Mouse (Mus musculus): ENCODE measurements around the gene Cdc42. TPM values are rescaled to one million over a fixed set of nuclear protein-coding genes. Genes with fewer than 3 reads are reported as not detected.

The Cdc42 gene
- total RNA-seq, 4 experiments from 2014 or later = 121 to 145 (median 138) TPM

- no peak for DNase-seq (ENCODE audit: low spot score)
These were observed 41.3 kb downstream of the Cdc42 start for GRCm38 (mm10) chr4:137316027-137316770.

- DNase-seq (ENCODE audit: low spot score) = no peak
These were observed 42.5 kb downstream of the Cdc42 start for GRCm38 (mm10) chr4:137315061-137315460.

- no peak for DNase-seq (ENCODE audit: low spot score)
These were observed 43.0 kb downstream of the Cdc42 start for GRCm38 (mm10) chr4:137314561-137314960.

GRCm38 (mm10) chr4:137313511-137313910, 44.0 kb downstream of the Cdc42 start:
- no peak for DNase-seq (ENCODE audit: low spot score)

GRCm38 (mm10) chr4:137308377-137308776, 49.1 kb downstream of the Cdc42 start:
- DNase-seq (ENCODE audit: low spot score) = no peak

GRCm38 (mm10) chr4:137306991-137307706, 50.4 kb downstream of the Cdc42 start:
- no peak for DNase-seq (ENCODE audit: low spot score)

GRCm38 (mm10) chr4:137306577-137306888, 51.0 kb downstream of the Cdc42 start:
- DNase-seq (ENCODE audit: low spot score) = no peak

- DNase-seq (ENCODE audit: low spot score) = no peak
These were observed 51.5 kb downstream of the Cdc42 start for GRCm38 (mm10) chr4:137305831-137306576.

GRCm38 (mm10) chr4:137305066-137305465, 52.5 kb downstream of the Cdc42 start:
- no peak for DNase-seq (ENCODE audit: low spot score)

GRCm38 (mm10) chr4:137304106-137304505, 53.4 kb downstream of the Cdc42 start:
- DNase-seq (ENCODE audit: low spot score) = no peak

GRCm38 (mm10) chr4:137301635-137302034, 55.9 kb downstream of the Cdc42 start:
- no peak for DNase-seq (ENCODE audit: low spot score)

- no peak for DNase-seq (ENCODE audit: low spot score)
These were observed 57.3 kb downstream of the Cdc42 start for GRCm38 (mm10) chr4:137300227-137300626.

GRCm38 (mm10) chr4:137298406-137298805, 59.1 kb downstream of the Cdc42 start:
- DNase-seq (ENCODE audit: low spot score) = no peak

GRCm38 (mm10) chr4:137297611-137298010, 59.9 kb downstream of the Cdc42 start:
- DNase-seq (ENCODE audit: low spot score) = no peak

GRCm38 (mm10) chr4:137294951-137295350, 62.6 kb downstream of the Cdc42 start:
- DNase-seq (ENCODE audit: low spot score) = no peak

- no peak for DNase-seq (ENCODE audit: low spot score)
These were observed 63.0 kb downstream of the Cdc42 start for GRCm38 (mm10) chr4:137294474-137294873.

GRCm38 (mm10) chr4:137294032-137294431, 63.5 kb downstream of the Cdc42 start:
- no peak for DNase-seq (ENCODE audit: low spot score)

- DNase-seq (ENCODE audit: low spot score) = no peak
These were observed 64.9 kb downstream of the Cdc42 start for GRCm38 (mm10) chr4:137292625-137293024.

GRCm38 (mm10) chr4:137290250-137290649, 67.3 kb downstream of the Cdc42 start:
- no peak for DNase-seq (ENCODE audit: low spot score)

- no peak for DNase-seq (ENCODE audit: low spot score)
These were observed 67.8 kb downstream of the Cdc42 start for GRCm38 (mm10) chr4:137289701-137290100.

GRCm38 (mm10) chr4:137287818-137288217, 69.7 kb downstream of the Cdc42 start:
- DNase-seq (ENCODE audit: low spot score) = no peak

- DNase-seq (ENCODE audit: low spot score) = no peak
These were observed 70.3 kb downstream of the Cdc42 start for GRCm38 (mm10) chr4:137287206-137287605.

- no peak for DNase-seq (ENCODE audit: low spot score)
These were observed 70.9 kb downstream of the Cdc42 start for GRCm38 (mm10) chr4:137286662-137286953.

Measured in heart, adult 8-10 months (tissue).